Mouse (Mus musculus): ENCODE data around the gene Tma16. TPM values are rescaled to one million over a fixed set of nuclear protein-coding genes. Genes with fewer than 3 reads are reported as not detected.

Tma16 gene
- polyA plus RNA-seq, 1 experiment from 2014 or later = 19.0 TPM

GRCm38 (mm10) chr8:66490624-66491023 is 4.3 kb upstream of the Tma16 start:
- Histone ChIP-seq H3K27me3 (ENCODE audit: control insufficient read depth, insufficient read depth, low read length) (no peaks in the 10 kb centered on the region), H3K9me3 (ENCODE audit: control insufficient read depth, low read length) (no peaks in the 10 kb centered on the region), H3K4me1 (ENCODE audit: control insufficient read depth, insufficient read depth, low read length) (no peaks in the 10 kb centered on the region), H3K9ac (ENCODE audit: low read length) (no peak overlapping the region), H3K36me3 (ENCODE audit: control insufficient read depth, insufficient read depth, low read length) (no peaks in the 10 kb centered on the region), H3K4me3 (ENCODE audit: low read depth, low read length) (no peak overlapping the region), H3K27ac (replicated peaks; ENCODE audit: low read depth, low read length) (no peak overlapping the region), H3K4me2 (ENCODE audit: low read depth, severe bottlenecking) (no peak overlapping the region)
- DNase-seq (ENCODE audit: low spot score) = no peak
- ATAC-seq (ENCODE audit: insufficient number of reproducible peaks, low FRiP score, low TSS enrichment, low read depth) = no peak
- 84% methylated on average over 4 of the region's 4 CpGs for WGBS

- Histone ChIP-seq H3K36me3 (ENCODE audit: control insufficient read depth, insufficient read depth, low read length) (no peaks in the 10 kb centered on the region), H3K9me3 (ENCODE audit: control insufficient read depth, low read length) (no peaks in the 10 kb centered on the region), H3K4me2 (ENCODE audit: low read depth, severe bottlenecking) (no peak overlapping the region), H3K4me3 (ENCODE audit: low read depth, low read length) (no peak overlapping the region), H3K27ac (replicated peaks; ENCODE audit: low read depth, low read length) (no peak overlapping the region), H3K4me1 (ENCODE audit: control insufficient read depth, insufficient read depth, low read length) (no peaks in the 10 kb centered on the region), H3K9ac (ENCODE audit: low read length) (no peak overlapping the region), H3K27me3 (ENCODE audit: control insufficient read depth, insufficient read depth, low read length) (no peaks in the 10 kb centered on the region)
- 52% methylated on average over 3 of the region's 3 CpGs for WGBS
- no peak for ATAC-seq (ENCODE audit: insufficient number of reproducible peaks, low FRiP score, low TSS enrichment, low read depth)
- DNase-seq (ENCODE audit: low spot score) = no peak
These were observed 2.2 kb upstream of the Tma16 start for GRCm38 (mm10) chr8:66488556-66488955.

- ATAC-seq (ENCODE audit: insufficient number of reproducible peaks, low FRiP score, low TSS enrichment, low read depth) (no peak), DNase-seq (ENCODE audit: low spot score) (no peak)
- WGBS = 92% methylated on average over 3 of the region's 3 CpGs
- H3K36me3 ChIP-seq (ENCODE audit: control insufficient read depth, insufficient read depth, low read length) = peaks cover 11% of the 10 kb centered on the region
- H3K4me3 ChIP-seq (ENCODE audit: low read depth, low read length) = no peak overlapping the region
- H3K4me2 ChIP-seq (ENCODE audit: low read depth, severe bottlenecking) = no peak overlapping the region
- no peaks in the 10 kb centered on the region for H3K27me3 ChIP-seq (ENCODE audit: control insufficient read depth, insufficient read depth, low read length)
- no peak overlapping the region for H3K9ac ChIP-seq (ENCODE audit: low read length)
- H3K9me3 ChIP-seq (ENCODE audit: control insufficient read depth, low read length) = no peaks in the 10 kb centered on the region
- H3K27ac ChIP-seq (replicated peaks; ENCODE audit: low read depth, low read length) = no peak overlapping the region
- no peaks in the 10 kb centered on the region for H3K4me1 ChIP-seq (ENCODE audit: control insufficient read depth, insufficient read depth, low read length)
These were observed 9.4 kb downstream of the Tma16 start for GRCm38 (mm10) chr8:66476880-66477279.

GRCm38 (mm10) chr8:66469821-66470220 is 16.5 kb downstream of the Tma16 start:
- no peak overlapping the region for H3K4me3 ChIP-seq (ENCODE audit: low read depth, low read length)
- WGBS = 88% methylated on average over 3 of the region's 3 CpGs
- H3K4me1 ChIP-seq (ENCODE audit: control insufficient read depth, insufficient read depth, low read length) = no peaks in the 10 kb centered on the region
- no peaks in the 10 kb centered on the region for H3K9me3 ChIP-seq (ENCODE audit: control insufficient read depth, low read length)
- DNase-seq (ENCODE audit: low spot score) (no peak), ATAC-seq (ENCODE audit: insufficient number of reproducible peaks, low FRiP score, low TSS enrichment, low read depth) (no peak)
- no peak overlapping the region for H3K9ac ChIP-seq (ENCODE audit: low read length)
- H3K4me2 ChIP-seq (ENCODE audit: low read depth, severe bottlenecking) = no peak overlapping the region
- no peaks in the 10 kb centered on the region for H3K27me3 ChIP-seq (ENCODE audit: control insufficient read depth, insufficient read depth, low read length)
- no peaks in the 10 kb centered on the region for H3K36me3 ChIP-seq (ENCODE audit: control insufficient read depth, insufficient read depth, low read length)
- no peak overlapping the region for H3K27ac ChIP-seq (replicated peaks; ENCODE audit: low read depth, low read length)

GRCm38 (mm10) chr8:66457057-66457456 is 29.3 kb downstream of the Tma16 start:
- no peak overlapping the region for H3K9ac ChIP-seq (ENCODE audit: low read length)
- DNase-seq (ENCODE audit: low spot score) = no peak
- H3K4me1 ChIP-seq (ENCODE audit: control insufficient read depth, insufficient read depth, low read length) = no peaks in the 10 kb centered on the region
- no peak overlapping the region for H3K4me2 ChIP-seq (ENCODE audit: low read depth, severe bottlenecking)
- H3K36me3 ChIP-seq (ENCODE audit: control insufficient read depth, insufficient read depth, low read length) = no peaks in the 10 kb centered on the region
- no peak overlapping the region for H3K27ac ChIP-seq (replicated peaks; ENCODE audit: low read depth, low read length)
- no peak overlapping the region for H3K4me3 ChIP-seq (ENCODE audit: low read depth, low read length)
- H3K27me3 ChIP-seq (ENCODE audit: control insufficient read depth, insufficient read depth, low read length) = no peaks in the 10 kb centered on the region
- 0 out of 2 replicates have a peak, but pooled peaks have one; percentile 9 for ATAC-seq (ENCODE audit: insufficient number of reproducible peaks, low FRiP score, low TSS enrichment, low read depth)
- no peaks in the 10 kb centered on the region for H3K9me3 ChIP-seq (ENCODE audit: control insufficient read depth, low read length)

- Histone ChIP-seq H3K36me3 (ENCODE audit: control insufficient read depth, insufficient read depth, low read length) (no peaks in the 10 kb centered on the region), H3K4me1 (ENCODE audit: control insufficient read depth, insufficient read depth, low read length) (no peaks in the 10 kb centered on the region), H3K4me2 (ENCODE audit: low read depth, severe bottlenecking) (no peak overlapping the region), H3K27me3 (ENCODE audit: control insufficient read depth, insufficient read depth, low read length) (no peaks in the 10 kb centered on the region), H3K27ac (replicated peaks; ENCODE audit: low read depth, low read length) (no peak overlapping the region), H3K9me3 (ENCODE audit: control insufficient read depth, low read length) (no peaks in the 10 kb centered on the region), H3K4me3 (ENCODE audit: low read depth, low read length) (no peak overlapping the region), H3K9ac (ENCODE audit: low read length) (no peak overlapping the region)
- 29% methylated on average over 5 of the region's 5 CpGs for WGBS
- ATAC-seq (ENCODE audit: insufficient number of reproducible peaks, low FRiP score, low TSS enrichment, low read depth) (no peak), DNase-seq (ENCODE audit: low spot score) (peak; percentile 43)
These were observed 35.6 kb downstream of the Tma16 start for GRCm38 (mm10) chr8:66450691-66451090.

- Histone ChIP-seq H3K4me3 (ENCODE audit: low read depth, low read length) (no peak overlapping the region), H3K27ac (replicated peaks; ENCODE audit: low read depth, low read length) (no peak overlapping the region), H3K4me1 (ENCODE audit: control insufficient read depth, insufficient read depth, low read length) (no peaks in the 10 kb centered on the region), H3K9ac (ENCODE audit: low read length) (no peak overlapping the region), H3K4me2 (ENCODE audit: low read depth, severe bottlenecking) (no peak overlapping the region), H3K36me3 (ENCODE audit: control insufficient read depth, insufficient read depth, low read length) (no peaks in the 10 kb centered on the region), H3K27me3 (ENCODE audit: control insufficient read depth, insufficient read depth, low read length) (no peaks in the 10 kb centered on the region), H3K9me3 (ENCODE audit: control insufficient read depth, low read length) (no peaks in the 10 kb centered on the region)
- WGBS = 80% methylated on average over 3 of the region's 3 CpGs
- DNase-seq (ENCODE audit: low spot score) (no peak), ATAC-seq (ENCODE audit: insufficient number of reproducible peaks, low FRiP score, low TSS enrichment, low read depth) (no peak)
These were observed 41.0 kb downstream of the Tma16 start for GRCm38 (mm10) chr8:66445351-66445750.

GRCm38 (mm10) chr8:66444141-66444540 is 42.2 kb downstream of the Tma16 start:
- no peak overlapping the region for H3K4me2 ChIP-seq (ENCODE audit: low read depth, severe bottlenecking)
- ATAC-seq (ENCODE audit: insufficient number of reproducible peaks, low FRiP score, low TSS enrichment, low read depth) = no peak
- H3K4me3 ChIP-seq (ENCODE audit: low read depth, low read length) = no peak overlapping the region
- no peaks in the 10 kb centered on the region for H3K4me1 ChIP-seq (ENCODE audit: control insufficient read depth, insufficient read depth, low read length)
- H3K27ac ChIP-seq (replicated peaks; ENCODE audit: low read depth, low read length) = no peak overlapping the region
- WGBS = 81% methylated on average over 5 of the region's 5 CpGs
- no peaks in the 10 kb centered on the region for H3K27me3 ChIP-seq (ENCODE audit: control insufficient read depth, insufficient read depth, low read length)
- DNase-seq (ENCODE audit: low spot score) = no peak
- no peak overlapping the region for H3K9ac ChIP-seq (ENCODE audit: low read length)
- H3K9me3 ChIP-seq (ENCODE audit: control insufficient read depth, low read length) = no peaks in the 10 kb centered on the region
- no peaks in the 10 kb centered on the region for H3K36me3 ChIP-seq (ENCODE audit: control insufficient read depth, insufficient read depth, low read length)

- 28% methylated on average over 1 of the region's 1 CpGs for WGBS
- Histone ChIP-seq H3K4me3 (ENCODE audit: low read depth, low read length) (no peak overlapping the region), H3K9ac (ENCODE audit: low read length) (no peak overlapping the region), H3K27me3 (ENCODE audit: control insufficient read depth, insufficient read depth, low read length) (no peaks in the 10 kb centered on the region), H3K9me3 (ENCODE audit: control insufficient read depth, low read length) (no peaks in the 10 kb centered on the region), H3K4me1 (ENCODE audit: control insufficient read depth, insufficient read depth, low read length) (no peaks in the 10 kb centered on the region), H3K27ac (replicated peaks; ENCODE audit: low read depth, low read length) (no peak overlapping the region), H3K36me3 (ENCODE audit: control insufficient read depth, insufficient read depth, low read length) (no peaks in the 10 kb centered on the region), H3K4me2 (ENCODE audit: low read depth, severe bottlenecking) (no peak overlapping the region)
- peak; percentile 30 for DNase-seq (ENCODE audit: low spot score)
- ATAC-seq (ENCODE audit: insufficient number of reproducible peaks, low FRiP score, low TSS enrichment, low read depth) = no peak
These were observed 43.6 kb downstream of the Tma16 start for GRCm38 (mm10) chr8:66442778-66443177.
